Mouse (Mus musculus) cerebellum, adult 9-10 months (tissue): Measurements from ENCODE around the gene Pld1.

Source experiments
- DNase-seq: peaks from one replicate; pipeline ENCODE4 v3.0.0; 2022

Pld1 gene

DNA sequence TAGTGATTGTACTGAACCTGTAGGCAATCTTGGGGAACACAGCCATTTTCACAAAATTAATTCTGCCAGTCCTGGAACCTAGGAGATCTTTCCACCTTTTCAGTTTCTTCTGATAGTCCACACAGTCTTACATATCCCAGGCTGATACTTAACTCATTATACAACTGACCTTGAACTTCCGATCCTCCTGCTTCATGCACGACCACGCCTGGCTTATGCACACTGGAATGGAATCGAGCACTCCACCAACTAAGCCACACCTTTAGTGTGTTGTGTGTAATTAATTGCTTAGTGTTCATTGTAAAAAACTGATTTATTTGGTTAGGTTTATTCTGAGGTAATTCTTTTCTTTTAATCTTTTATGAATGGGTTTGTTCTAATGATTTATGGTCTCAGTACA lies 122.2 kb downstream of the Pld1 start:
- no peak for DNase-seq

DNA sequence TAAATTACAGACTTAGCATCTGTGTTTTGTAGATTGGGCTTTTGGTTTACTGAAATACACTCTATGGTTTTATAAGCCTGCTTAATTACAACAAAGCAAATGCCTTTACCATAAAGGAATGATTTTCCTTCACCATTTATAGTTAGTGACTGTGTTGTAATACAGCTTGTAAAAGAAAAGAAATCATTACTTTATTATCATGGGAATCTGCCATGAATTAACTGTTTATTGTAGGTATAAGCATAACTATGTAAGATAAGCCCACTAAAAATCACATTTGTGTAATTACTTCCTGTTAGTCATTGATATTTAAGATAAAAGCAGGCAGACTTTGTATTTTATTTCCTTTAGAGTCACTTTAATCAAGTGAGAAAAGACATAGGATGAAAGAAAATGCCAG lies 122.7 kb downstream of the Pld1 start:
- no peak for DNase-seq

DNA sequence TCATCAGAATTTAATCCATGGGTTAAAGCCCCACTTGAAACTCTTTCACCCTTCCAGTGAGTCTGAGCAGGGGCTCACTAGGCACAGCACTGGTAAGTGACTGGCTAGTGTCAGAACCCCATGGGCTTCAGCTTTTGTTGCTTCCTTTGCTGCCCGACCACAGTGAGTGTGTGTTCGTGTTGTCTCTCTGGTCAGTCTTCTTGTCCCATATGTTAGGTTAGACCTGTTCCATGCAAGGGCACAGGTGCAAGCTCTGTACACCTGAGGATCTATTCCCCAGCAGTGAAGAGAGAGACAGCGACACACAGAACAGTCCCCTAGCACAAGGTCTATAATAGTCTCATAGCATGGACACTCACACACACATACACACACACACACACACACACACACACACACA lies 140.7 kb downstream of the Pld1 start:
- DNase-seq = no peak

DNA sequence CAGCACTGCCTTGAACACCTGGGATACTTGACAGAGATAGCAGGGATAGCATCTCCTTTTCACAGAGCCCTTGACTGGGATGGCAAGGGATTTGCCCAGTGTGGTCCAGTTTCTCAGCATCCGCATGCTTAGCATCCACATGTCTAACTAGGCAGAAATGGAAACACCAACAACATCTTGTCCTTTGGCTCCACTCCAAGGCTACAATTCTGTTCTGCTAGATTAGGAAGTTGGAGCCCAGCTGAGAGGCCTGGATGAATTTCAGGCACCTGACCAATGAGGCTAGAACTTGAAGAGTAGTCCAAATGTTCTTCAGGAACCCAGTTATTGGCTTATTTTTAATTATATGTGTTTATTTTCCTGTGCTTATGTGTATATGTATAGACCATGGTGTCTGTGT lies 141.6 kb downstream of the Pld1 start:
- no peak for DNase-seq

DNA sequence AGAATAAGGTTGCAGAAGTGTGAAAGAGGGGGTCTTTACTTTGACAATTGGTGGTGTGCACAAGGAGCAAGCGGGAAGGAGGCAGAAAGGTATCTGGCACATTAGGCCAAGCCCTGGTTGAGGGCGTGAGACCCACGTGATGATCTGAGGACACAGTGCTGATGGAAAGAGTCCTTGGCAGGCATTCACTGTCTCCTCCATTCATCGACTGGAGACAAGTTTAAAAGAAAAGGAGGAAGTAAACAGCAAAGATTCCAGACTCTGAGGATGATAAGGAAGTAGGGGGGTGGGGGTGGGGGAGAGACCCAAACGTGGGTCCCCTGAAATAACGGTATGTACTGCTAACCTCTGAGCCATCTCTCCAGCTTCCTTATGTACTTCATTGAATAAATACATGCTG lies 142.5 kb downstream of the Pld1 start:
- no peak for DNase-seq

DNA sequence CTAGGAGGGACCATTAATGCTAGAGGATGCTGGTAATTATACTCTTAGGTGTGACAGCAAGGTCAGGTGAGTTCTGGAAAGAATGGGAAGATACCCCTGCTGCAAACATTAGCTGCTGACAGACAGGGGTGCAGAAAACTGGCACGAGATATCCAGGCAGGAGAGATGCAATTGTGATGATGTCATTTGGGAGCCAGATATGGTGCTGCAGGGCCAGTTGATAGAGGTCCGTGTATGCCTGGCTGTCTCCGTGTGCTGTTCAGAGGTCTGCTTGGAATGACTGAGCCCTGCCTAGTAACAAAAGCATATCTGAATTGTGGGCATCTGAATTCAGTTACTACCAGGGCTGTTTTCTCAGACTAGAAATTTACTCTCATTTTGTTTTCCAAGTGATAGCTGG lies 144.7 kb downstream of the Pld1 start:
- no peak for DNase-seq

DNA sequence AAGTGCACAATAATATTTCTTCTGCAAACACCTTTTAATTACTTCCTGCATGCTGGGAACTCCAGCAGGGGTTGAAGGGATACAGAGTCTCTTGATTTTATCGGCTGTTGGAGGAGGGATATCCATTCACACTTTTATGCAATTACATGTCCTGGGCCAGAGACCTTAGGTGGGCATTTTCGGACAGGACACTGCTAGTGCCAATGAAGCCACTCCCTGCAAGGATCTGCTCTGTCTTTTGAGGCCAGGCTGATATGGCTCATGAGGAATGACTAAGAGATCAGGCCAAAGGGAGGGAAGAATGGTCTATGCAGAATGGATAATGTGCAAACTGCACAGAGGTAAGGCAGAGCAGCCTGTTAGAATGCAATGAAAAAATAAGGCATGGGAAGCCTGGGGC lies 145.8 kb downstream of the Pld1 start:
- DNase-seq = no peak

DNA sequence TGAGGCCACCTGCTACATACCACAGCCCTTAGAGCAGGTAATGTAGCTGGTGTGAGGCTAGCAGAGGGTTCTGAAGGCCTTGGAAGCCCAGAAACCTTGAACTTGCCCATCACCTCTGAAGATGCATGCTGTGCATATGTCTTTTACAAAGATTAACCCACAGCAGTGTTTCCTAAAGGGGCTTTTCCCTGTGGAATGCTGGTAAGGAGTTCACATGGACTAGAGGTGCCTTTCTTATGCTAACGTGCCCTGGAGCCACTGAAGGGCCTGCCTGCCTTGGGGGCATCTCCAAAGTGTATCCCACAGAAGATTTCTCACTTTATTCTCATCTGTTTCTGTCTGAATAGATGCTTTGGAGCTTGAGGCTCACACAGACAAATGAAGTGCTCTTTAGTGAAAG lies 152.8 kb downstream of the Pld1 start:
- DNase-seq = no peak

DNA sequence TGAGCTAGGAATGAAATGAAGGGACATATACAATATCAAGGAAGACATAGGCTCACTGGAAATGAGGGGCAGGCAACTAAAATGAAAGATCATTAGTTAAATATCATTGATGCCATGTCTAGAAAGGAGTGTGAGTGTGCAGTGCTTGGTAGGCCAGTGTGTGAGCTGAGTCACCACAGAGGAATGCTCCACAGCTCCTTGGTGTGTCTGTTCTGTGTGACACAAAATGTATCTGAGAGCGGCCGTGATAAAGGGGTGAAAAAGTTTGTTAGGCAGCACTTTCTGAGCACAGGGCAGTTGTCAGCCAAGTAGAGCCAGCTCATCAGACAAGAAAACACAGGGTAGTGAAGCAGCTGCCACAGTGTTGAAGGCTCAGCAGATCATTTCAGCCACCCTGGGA lies 153.2 kb downstream of the Pld1 start:
- no peak for DNase-seq

DNA sequence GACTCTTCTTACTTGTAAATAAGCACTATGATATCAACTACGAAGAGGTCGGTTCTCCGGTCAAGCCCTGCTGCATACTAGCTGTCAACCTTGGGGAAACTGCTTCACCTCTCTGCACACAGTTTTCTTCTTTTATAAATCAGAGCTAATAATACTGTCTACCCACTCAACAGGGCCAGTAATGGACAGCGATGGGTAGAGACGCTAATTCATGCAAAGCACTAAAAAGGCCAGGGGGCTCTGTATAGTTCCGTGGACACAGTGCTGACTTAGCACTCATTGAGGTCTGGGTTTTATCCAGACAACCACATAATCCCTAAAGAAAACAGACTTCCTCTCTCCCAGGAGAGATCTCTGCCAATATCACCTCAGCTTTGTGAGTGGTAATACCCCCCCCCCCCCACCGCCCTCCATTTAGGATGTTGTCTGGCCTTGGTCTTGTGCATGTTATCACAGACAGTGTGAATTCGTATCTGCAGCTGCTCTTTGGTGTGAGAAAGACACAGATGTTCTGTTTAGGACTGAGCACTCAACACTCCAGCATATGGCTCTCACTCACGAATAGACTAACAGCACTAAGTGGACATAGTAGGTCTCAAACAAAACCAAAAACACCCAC lies 155.3 kb downstream of the Pld1 start:
- no peak for DNase-seq

DNA sequence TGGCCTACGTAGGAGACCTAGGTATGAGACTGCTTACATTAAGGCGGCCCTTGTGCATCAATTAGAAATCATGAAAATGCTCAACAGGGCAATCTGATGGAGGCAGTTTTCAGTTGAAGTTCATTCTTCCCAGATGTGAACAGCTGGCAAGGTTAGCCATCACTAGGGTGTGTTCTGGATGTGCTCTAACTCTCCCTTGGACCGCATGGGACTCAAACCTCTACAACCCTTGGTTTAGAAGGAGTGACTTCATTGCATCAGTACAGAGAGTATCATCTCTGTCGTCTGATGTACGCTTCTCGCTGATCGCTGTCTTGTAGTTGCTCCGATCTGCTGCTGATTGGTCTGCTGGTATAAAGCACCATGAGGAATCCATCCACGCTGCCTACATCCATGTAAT lies 157.0 kb downstream of the Pld1 start:
- no peak for DNase-seq

DNA sequence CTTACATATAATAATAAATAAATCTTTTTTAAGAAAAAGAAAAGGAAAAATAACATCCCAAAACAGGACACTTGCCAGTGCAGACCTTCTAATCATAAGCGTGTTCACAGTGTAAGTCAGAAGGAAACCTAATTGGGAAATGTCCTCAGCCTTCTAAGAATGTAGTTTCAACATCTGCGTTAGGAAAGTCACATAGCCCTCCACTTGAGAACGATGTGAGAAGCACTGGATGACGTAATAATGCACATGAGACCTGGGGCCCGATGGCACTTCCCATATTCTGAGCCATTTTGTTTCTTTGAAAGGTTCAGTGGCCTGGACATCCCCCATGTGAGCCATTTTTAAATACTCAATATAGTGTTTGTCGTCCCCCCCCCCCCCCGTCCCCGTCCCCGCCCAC lies 160.7 kb downstream of the Pld1 start:
- no peak for DNase-seq

DNA sequence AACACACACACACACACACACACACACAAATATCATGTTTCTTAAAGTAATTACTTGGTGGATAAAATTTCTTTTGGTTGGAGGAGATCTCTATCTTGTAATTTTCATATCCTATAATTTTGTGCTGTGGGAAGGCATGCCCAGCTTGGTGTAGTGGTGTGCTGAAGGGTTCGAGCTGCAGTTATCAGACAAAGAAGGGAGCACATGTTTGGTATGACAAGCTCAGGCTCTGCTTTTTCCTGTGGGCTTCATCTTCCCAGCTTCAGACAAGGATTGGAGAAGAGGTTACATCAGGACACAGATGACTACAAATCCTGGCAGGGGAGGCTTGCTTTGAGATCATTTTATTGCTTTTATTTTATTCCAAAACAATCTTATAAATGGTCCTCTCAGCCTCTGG lies 166.5 kb downstream of the Pld1 start:
- no peak for DNase-seq

DNA sequence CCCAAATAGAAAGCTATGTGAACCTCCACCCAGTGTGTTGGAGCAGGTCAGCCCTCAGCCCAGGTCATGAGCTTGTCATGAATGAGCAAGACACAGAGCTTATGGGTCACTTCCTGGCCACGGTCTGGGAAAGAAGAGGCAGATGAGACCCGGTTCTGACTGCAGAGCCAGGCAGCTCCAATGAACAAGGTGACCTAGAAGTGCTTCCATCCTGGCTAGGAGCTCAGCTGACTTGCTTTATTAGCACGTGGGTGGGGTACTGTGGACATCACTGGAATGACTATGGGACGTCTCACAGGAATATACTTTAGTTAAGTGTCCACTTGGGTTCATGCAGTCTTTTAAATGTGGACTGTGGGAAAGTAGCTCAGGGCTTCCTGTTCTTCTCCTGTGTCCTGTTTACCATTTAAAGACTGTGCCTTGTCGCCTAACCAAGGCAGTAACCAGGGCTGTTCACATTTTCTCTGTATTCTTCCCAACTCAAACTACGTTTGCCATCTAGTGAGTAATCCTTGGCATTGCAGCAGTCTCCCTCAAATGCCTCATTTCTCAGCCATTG lies 169.0 kb downstream of the Pld1 start:
- peak; percentile 27 for DNase-seq

DNA sequence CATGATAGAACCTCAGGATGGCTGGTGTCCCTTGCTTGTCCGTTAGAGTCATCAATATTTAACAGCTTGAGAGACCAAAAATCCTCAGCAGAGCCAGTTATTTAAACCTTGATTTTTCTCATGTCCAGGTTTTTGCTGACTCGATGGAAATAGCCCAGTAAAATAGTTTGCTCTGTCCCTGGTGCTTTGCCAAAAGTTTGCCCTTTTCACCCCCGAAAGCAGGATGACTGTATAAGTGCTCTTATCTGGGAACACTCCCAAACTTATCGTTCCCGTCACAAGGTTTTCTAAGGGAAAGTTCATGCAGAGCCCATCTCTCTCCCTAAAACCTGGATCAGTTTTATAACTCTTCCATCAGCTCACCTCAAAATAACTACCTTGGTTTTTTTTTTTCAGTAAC lies 173.0 kb downstream of the Pld1 start:
- no peak for DNase-seq

DNA sequence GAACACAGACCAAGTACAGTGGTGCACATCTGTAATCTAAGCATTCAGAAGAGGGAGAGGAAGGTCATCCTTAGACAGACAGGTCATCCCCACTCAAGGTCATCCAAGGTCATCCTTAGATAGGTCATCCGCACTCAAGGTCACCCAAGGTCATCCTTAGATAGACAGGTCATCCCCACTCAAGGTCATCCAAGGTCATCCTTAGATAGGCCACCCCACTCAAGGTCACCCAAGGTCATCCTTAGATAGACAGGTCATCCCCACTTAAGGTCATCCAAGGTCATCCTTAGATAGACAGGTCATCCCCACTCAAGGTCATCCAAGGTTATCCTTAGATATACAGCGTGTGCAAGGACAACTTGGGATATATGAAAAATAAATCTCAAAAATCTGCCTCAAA lies 175.4 kb downstream of the Pld1 start:
- DNase-seq = no peak

DNA sequence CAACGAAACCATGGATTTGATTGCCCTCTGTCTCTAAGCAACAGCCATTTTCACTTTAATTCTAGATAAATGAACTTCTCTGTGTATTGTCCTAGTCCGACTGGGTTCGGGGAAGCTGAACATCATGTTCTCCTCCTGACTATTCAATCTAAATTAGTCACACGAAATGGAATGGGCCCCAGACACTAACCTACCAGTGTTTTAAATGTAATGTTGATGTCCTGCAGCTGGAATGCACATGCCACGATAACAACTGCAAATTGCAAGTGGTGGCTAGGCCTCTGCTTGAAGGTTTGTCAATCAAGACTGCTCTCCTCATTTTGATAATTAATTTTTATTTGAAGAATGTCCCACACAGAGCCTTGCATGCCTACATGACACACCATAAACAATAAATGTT lies 203.2 kb downstream of the Pld1 start:
- no peak for DNase-seq

DNA sequence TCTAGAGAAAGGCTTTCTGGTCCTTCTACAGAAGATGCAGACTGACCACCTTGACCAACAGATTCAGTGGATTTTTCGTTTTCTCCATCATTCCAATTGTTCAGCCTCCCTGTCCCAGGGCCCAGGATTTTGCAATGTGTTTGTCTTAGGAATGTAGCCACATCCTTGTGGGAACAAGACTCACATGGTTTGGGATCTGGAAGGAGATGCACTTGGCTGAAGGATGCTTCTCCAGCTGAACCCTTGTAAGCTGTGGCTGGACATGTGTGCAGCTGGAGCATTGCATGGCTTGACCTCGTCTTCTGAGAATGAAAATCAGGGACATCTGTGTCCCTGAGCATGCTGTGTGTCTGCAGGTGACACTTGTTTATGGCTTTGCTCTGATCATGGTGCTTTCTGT lies 203.6 kb downstream of the Pld1 start:
- DNase-seq = no peak

DNA sequence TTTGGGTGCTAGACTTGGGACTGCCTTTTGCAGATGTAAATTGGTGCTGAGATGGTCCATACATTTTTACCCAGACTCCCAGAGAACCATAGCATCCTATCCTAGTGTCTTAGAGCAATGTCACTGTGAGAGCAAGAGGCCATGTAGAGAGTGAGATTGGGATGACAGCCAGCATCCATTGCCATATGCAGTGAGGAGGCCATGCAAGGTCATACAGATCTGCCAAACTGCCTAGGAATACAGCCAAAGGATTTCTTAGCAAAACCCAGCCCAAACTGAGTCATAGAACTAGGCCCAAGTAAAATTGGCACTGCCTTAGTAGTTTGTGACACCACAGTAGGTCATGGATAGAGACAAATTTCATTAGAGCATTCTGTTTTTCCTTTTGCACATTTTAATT lies 206.2 kb downstream of the Pld1 start:
- DNase-seq = peak; percentile 10

DNA sequence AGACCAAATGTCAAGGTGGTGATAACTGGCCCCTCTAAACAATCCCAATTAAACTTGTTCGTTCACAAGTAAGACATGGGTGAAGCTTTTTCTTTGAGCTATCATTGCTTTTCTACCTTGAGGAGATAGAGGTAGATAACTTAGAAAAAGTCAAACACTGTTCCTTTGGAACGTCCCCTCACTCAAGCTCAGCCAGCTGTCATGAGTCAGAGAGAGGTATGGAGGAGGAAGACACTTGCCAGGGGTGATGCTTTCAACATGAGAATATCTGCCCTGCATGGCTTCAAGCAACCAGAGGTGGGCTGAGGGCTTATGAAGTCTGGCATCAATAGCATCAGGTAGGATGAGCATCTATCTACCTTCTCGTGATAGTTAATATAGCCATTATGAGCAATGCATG lies 207.0 kb downstream of the Pld1 start:
- no peak for DNase-seq

DNA sequence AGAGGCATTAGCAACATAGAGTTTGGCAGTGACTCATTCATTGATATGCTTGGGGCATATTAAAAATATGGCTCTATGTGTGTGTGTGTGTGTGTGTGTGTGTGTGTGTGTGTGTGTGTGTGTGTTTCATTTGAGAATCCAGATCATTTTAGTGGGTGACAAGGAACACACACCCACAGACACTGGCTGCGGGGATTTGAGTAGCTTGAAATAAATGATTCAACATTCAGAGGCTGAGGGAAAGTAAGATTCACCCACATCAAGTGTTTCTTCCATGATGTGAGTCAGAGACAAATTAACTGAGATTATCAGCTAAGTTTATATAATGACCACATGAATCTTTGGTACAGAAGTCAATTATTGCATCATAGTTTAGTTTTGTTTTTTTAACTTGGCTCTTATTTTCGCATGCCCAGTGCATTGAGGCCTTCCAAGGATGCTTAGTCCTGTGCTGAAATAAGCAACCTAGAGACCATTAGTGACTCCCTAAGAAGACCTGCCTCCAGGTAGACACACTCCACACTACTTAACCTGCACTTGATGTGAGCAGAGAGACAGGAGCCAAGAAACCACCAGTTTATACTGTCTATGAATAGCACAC lies 211.3 kb downstream of the Pld1 start:
- no peak for DNase-seq

DNA sequence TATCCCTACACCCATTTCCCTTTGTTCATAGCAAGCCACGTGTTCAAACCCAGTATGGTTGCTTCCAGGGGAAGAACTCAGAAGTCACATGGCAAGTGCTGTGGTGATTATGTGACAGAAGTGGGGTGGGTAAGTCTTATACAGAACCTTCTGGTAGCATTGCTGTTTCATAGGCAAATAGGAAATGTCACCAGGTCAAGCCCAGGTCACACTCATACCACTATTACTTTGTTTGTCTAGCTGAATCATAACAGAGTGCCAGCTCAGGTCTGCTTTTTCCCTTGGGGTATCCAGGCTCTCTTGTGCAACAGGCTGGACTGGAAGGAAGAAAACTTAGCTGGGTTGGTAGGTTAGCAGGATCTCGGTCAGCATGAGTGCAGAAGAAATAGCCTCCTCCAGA lies 219.5 kb downstream of the Pld1 start:
- DNase-seq = no peak

DNA sequence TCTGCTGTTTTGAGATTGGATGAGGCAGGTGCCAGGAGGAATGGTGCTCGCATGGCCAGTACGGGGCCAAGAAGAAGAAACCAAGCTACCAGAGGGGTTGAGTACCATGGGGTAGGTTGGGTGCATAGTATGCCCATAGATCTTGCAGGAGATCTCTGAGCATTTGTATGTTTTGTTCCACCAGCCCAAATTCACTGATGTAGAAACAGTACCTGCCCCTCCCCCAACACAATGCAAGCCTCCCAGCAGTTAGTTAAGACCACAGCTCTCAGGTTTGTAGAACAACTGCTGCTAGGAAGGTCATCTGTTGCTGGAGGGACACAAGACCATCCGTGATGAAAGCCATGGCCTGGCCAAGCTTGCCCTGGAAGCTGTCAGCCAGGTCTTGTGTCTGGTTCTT lies 220.4 kb downstream of the Pld1 start:
- no peak for DNase-seq

DNA sequence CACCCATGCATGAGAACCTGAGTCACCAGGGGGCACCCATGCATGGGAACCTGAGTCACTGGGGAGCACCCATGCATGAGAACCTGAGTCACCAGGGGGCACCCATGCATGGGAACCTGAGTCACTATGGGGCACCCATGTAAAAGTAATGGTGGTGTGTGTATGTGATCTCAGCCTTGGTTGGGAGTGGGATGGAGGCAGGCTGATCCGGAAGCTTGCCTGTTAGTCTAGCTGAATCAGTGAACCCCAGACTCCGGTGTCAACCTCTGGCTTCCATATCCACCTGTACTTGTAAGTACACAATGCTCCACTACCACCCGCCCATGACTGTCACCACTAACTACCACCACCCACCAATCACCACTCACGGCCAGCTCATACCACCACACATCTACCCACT lies 223.9 kb downstream of the Pld1 start:
- DNase-seq = no peak

DNA sequence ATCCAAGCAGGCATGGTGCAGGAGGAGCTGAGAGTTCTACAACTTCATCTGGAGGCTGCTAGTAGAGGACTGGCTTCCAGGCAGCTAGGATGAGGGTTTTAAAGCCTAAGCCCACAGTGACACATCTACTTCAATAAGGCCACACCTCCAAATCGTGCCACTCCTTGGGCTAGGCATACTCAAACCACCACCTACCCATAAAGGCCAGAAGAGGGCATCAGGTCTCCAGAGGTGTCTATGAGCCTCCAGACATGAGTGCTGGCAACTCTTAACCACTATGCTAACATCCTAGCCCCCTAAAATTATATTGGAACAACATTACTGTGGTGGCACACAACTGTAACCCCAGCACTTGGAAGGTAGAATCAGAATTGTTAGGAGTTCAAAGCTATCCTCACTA lies 226.2 kb downstream of the Pld1 start:
- DNase-seq = no peak
